Mouse (Mus musculus): ENCODE measurements around the gene Vwc2. TPM values are rescaled to one million over a fixed set of nuclear protein-coding genes. Genes with fewer than 3 reads are reported as not detected.
A peak's percentile ranks its signal among the peaks of the same experiment; 100 is the strongest.

The Vwc2 gene
- polyA plus RNA-seq (2015; fragmentation: Nextera tagmentation; extraction: Ambion mirVana), result 1.6 and 2.8 TPM in 2 replicates

GRCm38 (mm10) chr11:11113576-11114233 is at the start of gene Vwc2:
Gene Vwc2 (plus strand): TSS chr11:11114223.
- peaks cover 34% of the 10 kb centered on the region for H3K4me1 ChIP-seq
- under 1% methylated on average over 28 of the region's 28 CpGs for WGBS
- no peak within 1 kb of the TSS for H3K27ac ChIP-seq
- H3K4me2 ChIP-seq, result peak within 1 kb of the TSS; percentile 95
- peak within 1 kb of the TSS; percentile 55 for H3K4me3 ChIP-seq
- H3K36me3 ChIP-seq (ENCODE audit: poor library complexity, severe bottlenecking), result no peaks in the 10 kb centered on the region
- H3K9me3 ChIP-seq (replicated peaks), result no peaks in the 10 kb centered on the region
- H3K27me3 ChIP-seq, result peaks cover 78% of the 10 kb centered on the region
- peak within 1 kb of the TSS; percentile 56 for H3K9ac ChIP-seq
- ATAC-seq, result peak; percentile 78

GRCm38 (mm10) chr11:11088162-11088756 is 25.8 kb upstream of the Vwc2 start:
- H3K27me3 ChIP-seq, result no peaks in the 10 kb centered on the region
- peaks cover 8% of the 10 kb centered on the region for H3K4me1 ChIP-seq
- H3K36me3 ChIP-seq (ENCODE audit: poor library complexity, severe bottlenecking), result no peaks in the 10 kb centered on the region
- no peak overlapping the region for H3K27ac ChIP-seq
- 16% methylated on average over 1 of the region's 1 CpGs for WGBS
- ATAC-seq, result peak; percentile 91
- H3K4me2 ChIP-seq, result no peak overlapping the region
- H3K4me3 ChIP-seq, result no peak overlapping the region
- H3K9ac ChIP-seq, result no peak overlapping the region
- H3K9me3 ChIP-seq (replicated peaks), result no peaks in the 10 kb centered on the region

DNA sequence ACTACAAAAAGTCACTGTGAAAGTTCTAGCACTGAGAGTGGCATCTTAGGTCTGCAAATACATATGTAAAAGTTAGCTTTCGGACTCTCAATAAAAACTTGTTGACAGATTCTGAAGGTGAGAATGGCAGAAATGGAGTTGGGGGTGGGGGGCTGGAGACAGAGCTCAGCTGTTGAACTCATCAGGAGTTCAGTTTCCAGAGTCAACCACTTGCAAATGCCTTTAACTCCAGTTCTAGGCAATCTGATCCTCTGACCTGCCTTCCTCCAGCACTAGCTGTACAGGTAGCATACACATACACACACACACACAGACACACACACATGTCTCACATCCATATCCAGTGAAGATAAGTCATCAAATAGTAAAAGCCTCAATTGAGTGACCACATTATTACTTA is 16.4 kb upstream of the Vwc2 start:
- WGBS, result 96% methylated on average over 1 of the region's 1 CpGs
- H3K36me3 ChIP-seq (ENCODE audit: poor library complexity, severe bottlenecking), result no peaks in the 10 kb centered on the region
- no peak overlapping the region for H3K4me3 ChIP-seq
- no peaks in the 10 kb centered on the region for H3K27me3 ChIP-seq
- 0 out of 2 replicates have a peak, but pooled peaks cover under 1% of the 10 kb centered on the region for H3K4me1 ChIP-seq
- no peak overlapping the region for H3K4me2 ChIP-seq
- ATAC-seq, result no peak
- no peak overlapping the region for H3K9ac ChIP-seq
- H3K27ac ChIP-seq, result no peak overlapping the region
- no peaks in the 10 kb centered on the region for H3K9me3 ChIP-seq (replicated peaks)

GRCm38 (mm10) chr11:11098282-11098681 is 15.7 kb upstream of the Vwc2 start:
- WGBS, result 65% methylated on average over 4 of the region's 4 CpGs
- H3K4me2 ChIP-seq, result no peak overlapping the region
- H3K36me3 ChIP-seq (ENCODE audit: poor library complexity, severe bottlenecking), result no peaks in the 10 kb centered on the region
- no peaks in the 10 kb centered on the region for H3K9me3 ChIP-seq (replicated peaks)
- H3K9ac ChIP-seq, result no peak overlapping the region
- ATAC-seq, result no peak
- H3K4me3 ChIP-seq, result no peak overlapping the region
- H3K27me3 ChIP-seq, result no peaks in the 10 kb centered on the region
- 0 out of 2 replicates have a peak, but pooled peaks cover 4% of the 10 kb centered on the region for H3K4me1 ChIP-seq
- H3K27ac ChIP-seq, result no peak overlapping the region

GRCm38 (mm10) chr11:11099011-11099410 is 15.0 kb upstream of the Vwc2 start:
- 0 out of 2 replicates have a peak, but pooled peaks cover 4% of the 10 kb centered on the region for H3K4me1 ChIP-seq
- ATAC-seq, result no peak
- no peak overlapping the region for H3K9ac ChIP-seq
- 94% methylated on average over 5 of the region's 5 CpGs for WGBS
- no peaks in the 10 kb centered on the region for H3K36me3 ChIP-seq (ENCODE audit: poor library complexity, severe bottlenecking)
- no peaks in the 10 kb centered on the region for H3K9me3 ChIP-seq (replicated peaks)
- H3K27me3 ChIP-seq, result no peaks in the 10 kb centered on the region
- H3K4me3 ChIP-seq, result no peak overlapping the region
- no peak overlapping the region for H3K4me2 ChIP-seq
- no peak overlapping the region for H3K27ac ChIP-seq

DNA sequence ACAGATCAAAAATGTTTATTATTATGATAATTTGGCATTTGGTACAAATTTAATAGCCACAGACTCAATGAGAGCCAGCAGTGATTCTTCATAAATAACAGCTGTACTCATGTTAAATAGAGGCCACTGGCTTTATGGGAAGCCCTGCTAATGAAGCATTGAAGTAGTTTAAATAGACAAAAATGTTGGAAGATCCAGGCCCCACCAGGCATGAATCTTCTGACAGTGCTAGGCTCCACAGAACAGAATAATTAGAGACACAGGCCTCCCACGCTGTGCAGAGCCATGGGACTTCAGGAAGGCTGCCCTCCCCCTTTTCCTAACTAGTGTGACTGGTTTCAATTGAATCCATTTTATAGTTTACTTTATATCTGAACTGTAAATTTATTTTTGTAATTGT is 11.8 kb upstream of the Vwc2 start:
- Histone ChIP-seq H3K4me2 (no peak overlapping the region), H3K9ac (no peak overlapping the region), H3K36me3 (ENCODE audit: poor library complexity, severe bottlenecking) (no peaks in the 10 kb centered on the region), H3K9me3 (replicated peaks) (no peaks in the 10 kb centered on the region), H3K4me3 (no peak overlapping the region), H3K27ac (no peak overlapping the region), H3K27me3 (no peaks in the 10 kb centered on the region), H3K4me1 (0 out of 2 replicates have a peak, but pooled peaks cover 4% of the 10 kb centered on the region)
- peak; percentile 86 for ATAC-seq
- 31% methylated on average over 1 of the region's 1 CpGs for WGBS

DNA sequence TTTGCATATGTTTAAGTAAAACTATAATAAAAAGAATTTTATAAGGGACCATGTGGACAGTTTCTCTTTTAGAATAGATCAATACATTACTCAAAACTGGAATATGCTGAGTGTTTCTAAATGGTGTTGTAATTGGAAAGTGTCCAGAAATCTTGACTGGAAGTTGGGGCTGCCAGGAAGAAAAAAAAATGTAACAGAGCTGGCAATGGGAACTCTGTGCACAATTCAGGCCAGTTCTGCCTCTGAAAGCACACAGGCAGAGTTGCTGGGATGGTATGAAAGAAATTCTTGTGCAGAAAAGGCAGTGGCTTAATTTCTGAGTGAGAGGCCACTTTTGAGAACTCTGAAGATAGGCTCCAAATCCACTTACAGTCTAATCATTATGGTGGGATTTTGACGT is 11.4 kb upstream of the Vwc2 start:
- ATAC-seq, result peak; percentile 48; the same call in 1 of the 2 replicates
- Histone ChIP-seq H3K4me3 (no peak overlapping the region), H3K9me3 (replicated peaks) (no peaks in the 10 kb centered on the region), H3K4me1 (0 out of 2 replicates have a peak, but pooled peaks cover 4% of the 10 kb centered on the region), H3K4me2 (no peak overlapping the region), H3K9ac (no peak overlapping the region), H3K27me3 (no peaks in the 10 kb centered on the region), H3K36me3 (ENCODE audit: poor library complexity, severe bottlenecking) (no peaks in the 10 kb centered on the region), H3K27ac (no peak overlapping the region)
- 30% methylated on average over 1 of the region's 1 CpGs for WGBS

DNA sequence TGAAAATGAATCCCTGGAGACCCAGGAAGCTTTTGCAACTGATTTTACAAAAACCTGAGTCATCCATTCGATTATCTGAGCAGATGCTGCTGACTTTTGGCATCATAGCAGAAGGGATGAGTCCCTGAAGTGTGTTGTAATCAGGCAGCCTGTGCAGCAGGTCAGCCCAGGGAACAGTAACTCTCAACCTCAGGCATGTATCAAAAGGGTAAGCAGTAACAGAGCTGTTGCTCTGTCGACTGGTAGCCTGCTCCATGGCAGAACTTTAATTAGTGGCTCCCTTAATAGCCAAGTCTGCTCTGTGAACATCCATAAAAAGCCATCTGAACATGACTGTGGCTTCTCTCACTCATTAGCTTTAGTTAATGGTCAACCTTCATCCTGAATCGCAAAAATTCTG is 5.1 kb upstream of the Vwc2 start:
- Histone ChIP-seq H3K4me3 (no peak overlapping the region), H3K27ac (no peak overlapping the region), H3K4me1 (peaks cover 6% of the 10 kb centered on the region), H3K9me3 (replicated peaks) (no peaks in the 10 kb centered on the region), H3K36me3 (ENCODE audit: poor library complexity, severe bottlenecking) (no peaks in the 10 kb centered on the region), H3K27me3 (peaks cover 30% of the 10 kb centered on the region), H3K9ac (no peak overlapping the region), H3K4me2 (no peak overlapping the region)
- 70% methylated on average over 3 of the region's 3 CpGs for WGBS
- ATAC-seq, result no peak

DNA sequence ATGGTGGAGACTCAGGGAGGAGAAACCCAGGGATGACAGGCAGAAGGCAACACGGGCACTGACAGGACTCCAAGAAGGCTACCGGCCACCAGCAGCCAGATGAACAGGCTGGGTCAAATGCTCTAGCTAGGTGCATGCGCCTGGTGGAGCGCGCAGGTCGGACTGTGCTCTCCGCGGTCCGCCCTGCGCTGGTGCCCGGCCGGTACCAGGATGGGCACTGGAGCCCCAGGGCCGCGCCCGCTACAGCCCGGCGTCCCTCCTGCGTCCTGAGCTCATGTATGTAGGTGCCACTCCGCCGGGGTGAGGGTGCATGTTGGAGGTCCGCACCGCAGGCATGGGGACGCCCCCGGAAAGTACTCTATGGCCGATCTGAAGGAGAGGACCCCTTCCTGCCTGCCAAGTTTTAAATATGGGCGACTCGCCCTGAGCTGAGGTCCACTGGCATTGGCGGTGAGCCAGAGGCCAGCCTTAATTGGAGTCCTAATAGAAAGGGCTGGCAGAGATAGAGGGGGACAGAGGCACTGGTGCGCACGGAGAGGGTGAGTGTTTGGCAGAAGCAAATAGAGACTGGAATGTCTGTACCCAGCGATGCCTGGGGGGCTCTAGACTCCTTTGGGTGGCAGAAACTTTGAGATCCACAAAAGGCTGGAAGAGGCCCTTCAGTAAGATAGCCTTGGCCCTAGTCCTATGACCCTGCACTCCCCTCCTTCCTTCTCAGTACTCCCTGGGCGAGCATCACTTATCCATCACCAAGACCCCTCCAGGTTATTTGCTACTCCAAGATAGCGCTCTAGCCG is 409 bp downstream of the Vwc2 start:
- Histone ChIP-seq H3K36me3 (ENCODE audit: poor library complexity, severe bottlenecking) (no peaks in the 10 kb centered on the region), H3K4me1 (peaks cover 34% of the 10 kb centered on the region), H3K4me2 (peak overlapping the region; percentile 95), H3K9ac (peak overlapping the region; percentile 56), H3K4me3 (peak overlapping the region; percentile 55), H3K9me3 (replicated peaks) (no peaks in the 10 kb centered on the region), H3K27ac (no peak overlapping the region), H3K27me3 (peaks cover 85% of the 10 kb centered on the region)
- under 1% methylated on average over 34 of the region's 34 CpGs for WGBS
- ATAC-seq, result peak; percentile 44

DNA sequence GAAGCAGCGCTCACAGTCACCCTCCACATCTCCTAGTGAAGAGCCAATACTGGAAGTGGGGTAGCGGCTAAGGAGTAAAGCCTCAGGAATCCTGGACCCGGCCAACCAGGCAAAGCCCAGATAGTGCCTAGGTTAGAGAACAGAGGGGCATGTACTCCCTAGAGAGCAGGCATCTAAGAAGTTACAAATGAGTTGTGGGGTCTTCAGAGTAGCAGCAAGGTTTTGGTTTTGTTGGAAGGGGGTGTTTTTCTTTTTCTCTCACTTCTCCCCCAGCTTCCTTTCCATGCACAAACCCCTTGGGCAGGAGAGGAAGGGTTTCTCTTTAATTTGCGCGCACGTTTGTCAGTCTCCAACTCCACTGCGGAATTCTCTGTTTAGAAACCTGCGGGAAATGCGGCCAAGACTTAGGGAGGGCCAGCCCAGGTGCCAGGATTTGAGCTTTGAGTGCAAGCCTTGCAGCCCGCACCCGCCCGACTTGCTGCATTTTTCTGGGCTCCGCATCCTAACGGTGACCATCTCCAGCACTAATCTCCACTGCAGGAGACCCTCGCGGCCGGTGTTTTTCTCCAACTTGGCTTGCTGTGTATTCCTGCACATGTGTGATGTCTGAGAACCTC is 1.1 kb downstream of the Vwc2 start:
- Histone ChIP-seq H3K27me3 (peaks cover 87% of the 10 kb centered on the region), H3K9me3 (replicated peaks) (no peaks in the 10 kb centered on the region), H3K4me1 (peaks cover 34% of the 10 kb centered on the region), H3K4me2 (peak overlapping the region; percentile 95), H3K27ac (no peak overlapping the region), H3K36me3 (ENCODE audit: poor library complexity, severe bottlenecking) (no peaks in the 10 kb centered on the region), H3K9ac (peak overlapping the region; percentile 65), H3K4me3 (peak overlapping the region; percentile 55)
- 0% methylated on average over 17 of the region's 17 CpGs for WGBS
- ATAC-seq, result no peak

- peaks cover 34% of the 10 kb centered on the region for H3K4me1 ChIP-seq
- under 1% methylated on average over 85 of the region's 93 CpGs for WGBS
- no peaks in the 10 kb centered on the region for H3K36me3 ChIP-seq (ENCODE audit: poor library complexity, severe bottlenecking)
- H3K9me3 ChIP-seq (replicated peaks), result no peaks in the 10 kb centered on the region
- ATAC-seq, result peak; percentile 69
- no peak overlapping the region for H3K27ac ChIP-seq
- H3K9ac ChIP-seq, result peak overlapping the region; percentile 65
- peak overlapping the region; percentile 55 for H3K4me3 ChIP-seq
- peaks cover 92% of the 10 kb centered on the region for H3K27me3 ChIP-seq
- H3K4me2 ChIP-seq, result peak overlapping the region; percentile 95
Measured at GRCm38 (mm10) chr11:11115648-11116590, 1.9 kb downstream of the Vwc2 start.

All from forebrain, embryonic 13.5 days (tissue).